Mouse (Mus musculus) CH12.LX (cell line): ENCODE measurements around the gene Arg2.

ENCODE experiments used
- CHD2 ChIP-seq: IDR thresholded peaks from 2 replicates; pipeline ENCODE4 v1.6.1; 2011; ENCODE audit warnings: low read length, improper control_type of control experiment
- CTCF ChIP-seq, 2 experiments: IDR thresholded peaks in 1 of 2; conservative IDR thresholded peaks in 1 of 2; 2 replicates each; pipeline ENCODE4 v1.5.1; 2011 to 2012; ENCODE audit warnings: low read depth in 2 of 2, low read length in 2 of 2, improper control_type of control experiment in 1 of 2, inconsistent platforms in 1 of 2, mild to moderate bottlenecking in 1 of 2, moderate library complexity in 1 of 2
- GABPA ChIP-seq: IDR thresholded peaks from 2 replicates; pipeline ENCODE4 v1.6.1; 2012; ENCODE audit warnings: low read depth, low read length, improper control_type of control experiment, inconsistent platforms; ENCODE audit not compliant: insufficient replicate concordance
- JUN ChIP-seq: IDR thresholded peaks from 2 replicates; pipeline ENCODE4 v1.6.1; 2011; ENCODE audit warnings: low read depth, mild to moderate bottlenecking, low read length, improper control_type of control experiment, moderate library complexity; ENCODE audit not compliant: insufficient read depth
- KAT2A ChIP-seq: IDR thresholded peaks from 2 replicates; pipeline ENCODE4 v1.6.1; 2012; ENCODE audit warnings: low read length, improper control_type of control experiment, inconsistent platforms; ENCODE audit not compliant: insufficient replicate concordance
- MEF2A ChIP-seq: IDR thresholded peaks from 2 replicates; pipeline ENCODE4 v1.6.1; 2014; ENCODE audit warnings: low read depth, mild to moderate bottlenecking, inconsistent platforms, low read length, improper control_type of control experiment, borderline replicate concordance
- NRF1 ChIP-seq: IDR thresholded peaks from 2 replicates; pipeline ENCODE4 v1.6.1; 2014; ENCODE audit warnings: low read depth, mild to moderate bottlenecking, inconsistent platforms, low read length, improper control_type of control experiment, moderate library complexity
- RAD21 ChIP-seq: IDR thresholded peaks from 2 replicates; pipeline ENCODE4 v1.6.1; 2011; ENCODE audit warnings: low read depth, mild to moderate bottlenecking, low read length, improper control_type of control experiment, moderate library complexity
- RCOR1 ChIP-seq: conservative IDR thresholded peaks from 2 replicates; pipeline ENCODE4 v1.6.1; 2012; ENCODE audit warnings: low read depth, mild to moderate bottlenecking, inconsistent platforms, low read length, improper control_type of control experiment
- TBP ChIP-seq: conservative IDR thresholded peaks from 2 replicates; pipeline ENCODE4 v1.6.1; 2011; ENCODE audit warnings: low read depth, low read length, improper control_type of control experiment
- UBTF ChIP-seq: IDR thresholded peaks from 2 replicates; pipeline ENCODE4 v1.6.1; 2012; ENCODE audit warnings: low read depth, mild to moderate bottlenecking, inconsistent platforms, low read length, improper control_type of control experiment, moderate library complexity
- USF1 ChIP-seq: IDR thresholded peaks from 2 replicates; pipeline ENCODE4 v1.6.1; 2014; ENCODE audit warnings: low read depth, mild to moderate bottlenecking, inconsistent platforms, low read length, improper control_type of control experiment

DNA sequence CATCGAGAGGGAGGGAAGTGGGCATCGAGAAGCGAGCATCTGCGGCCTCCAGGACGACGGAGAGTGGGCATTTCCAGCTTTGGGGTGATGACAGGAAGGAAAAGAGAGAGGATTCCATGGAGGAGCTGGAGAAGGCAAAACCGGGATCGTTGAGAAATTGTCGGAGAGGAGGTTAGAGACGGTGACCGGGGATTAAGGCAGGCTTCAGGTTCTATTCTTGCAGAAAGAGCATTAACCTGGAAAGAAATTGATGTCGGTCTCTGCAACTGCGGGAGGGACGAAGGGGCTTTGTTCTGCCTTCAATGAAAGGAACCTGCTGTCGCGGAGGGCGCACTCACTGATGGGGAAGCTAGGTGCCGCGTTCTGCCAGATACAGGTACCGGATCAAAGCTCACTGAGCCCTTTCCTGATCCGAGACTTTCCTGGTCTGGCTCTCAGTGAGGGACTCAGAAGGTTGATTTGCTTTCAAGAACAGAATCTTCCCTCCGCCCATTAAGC is 650 bp downstream of the Arg2 start:
- TF ChIP-seq MEF2A: no peak
- TF ChIP-seq NRF1: no peak
- TF ChIP-seq RAD21: no peak
- TF ChIP-seq CTCF (conservative IDR thresholded peaks at IDR 0.05 in 1 of 2, IDR thresholded peaks at IDR 0.05 in 1 of 2; ENCODE audit: low read depth in 2 of 2, low read length in 2 of 2): no peak
- no peak for TF ChIP-seq KAT2A
- TF ChIP-seq RCOR1: no peak
- TF ChIP-seq TBP: no peak
- TF ChIP-seq JUN: no peak
- no peak for TF ChIP-seq GABPA
- no peak for TF ChIP-seq UBTF
- TF ChIP-seq CHD2: no peak
- no peak for TF ChIP-seq USF1
